Mouse (Mus musculus): ENCODE measurements around the gene Fhl1. TPM values are rescaled to one million over a fixed set of nuclear protein-coding genes. Genes with fewer than 3 reads are reported as not detected.

Gene Fhl1
- polyA plus RNA-seq, 1 experiment from 2014 or later = 38.8 TPM

DNA sequence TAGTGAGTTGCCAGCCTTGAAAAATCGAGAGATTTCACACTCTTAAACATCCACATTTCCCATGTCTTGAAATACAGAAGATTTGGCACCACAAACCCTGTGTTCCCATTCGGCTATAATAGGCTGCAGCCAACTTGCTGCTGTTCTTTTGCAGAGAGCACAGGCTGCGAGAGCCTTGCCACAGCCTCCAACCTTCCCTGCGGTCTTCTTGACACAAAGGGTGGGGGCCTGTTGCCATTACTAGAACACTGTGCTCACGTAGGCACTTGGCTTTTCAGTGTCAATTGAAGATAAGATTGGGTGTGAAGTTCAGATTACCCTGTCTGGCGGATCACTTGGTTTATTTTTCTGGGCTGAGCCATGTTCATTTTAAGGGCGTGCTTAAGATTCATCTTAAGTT, 24.8 kb downstream of the Fhl1 start:
- DNase-seq (ENCODE audit: low spot score) (no peak), ATAC-seq (replicated peaks; ENCODE audit: low FRiP score, low TSS enrichment, low read depth) (no peak)
- Histone ChIP-seq H3K27me3 (replicated peaks; ENCODE audit: control insufficient read depth, insufficient read depth, low read length) (no peaks in the 10 kb centered on the region), H3K27ac (ENCODE audit: low read depth) (no peak overlapping the region), H3K9me3 (ENCODE audit: control insufficient read depth, low read length) (no peaks in the 10 kb centered on the region), H3K4me1 (replicated peaks; ENCODE audit: control insufficient read depth, insufficient read depth, low read length) (no peaks in the 10 kb centered on the region), H3K4me2 (ENCODE audit: low read length) (no peak overlapping the region), H3K4me3 (ENCODE audit: low read depth, low read length) (no peak overlapping the region), H3K36me3 (ENCODE audit: control insufficient read depth, insufficient read depth, low read length) (no peaks in the 10 kb centered on the region), H3K9ac (ENCODE audit: low read length) (no peak overlapping the region)
- 71% methylated on average over 7 of the region's 7 CpGs for WGBS

DNA sequence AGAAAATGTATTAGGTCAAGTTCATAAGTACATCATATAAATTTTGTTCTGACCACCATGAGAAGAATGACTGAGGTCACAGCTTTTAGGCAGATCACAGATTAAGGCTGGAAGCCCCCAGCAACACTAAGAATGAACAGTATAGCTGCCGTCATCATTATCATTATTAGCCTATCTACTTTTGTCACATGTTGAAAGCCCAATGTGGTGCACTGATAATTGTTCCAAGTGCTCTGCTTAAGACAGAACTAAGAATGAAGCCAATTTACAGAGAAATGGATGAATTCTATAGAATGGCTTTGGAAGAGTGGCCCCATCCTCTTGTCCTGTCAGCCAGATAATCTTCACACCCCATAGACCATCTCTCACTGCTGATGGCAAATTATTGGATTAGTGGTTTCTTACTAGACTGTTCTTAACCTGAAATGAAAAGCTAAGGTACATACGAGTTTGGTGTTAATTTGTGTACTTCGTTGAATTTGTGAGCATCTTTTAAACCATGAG, 28.7 kb downstream of the Fhl1 start:
- Histone ChIP-seq H3K9me3 (ENCODE audit: control insufficient read depth, low read length) (no peaks in the 10 kb centered on the region), H3K4me3 (ENCODE audit: low read depth, low read length) (no peak overlapping the region), H3K4me2 (ENCODE audit: low read length) (no peak overlapping the region), H3K27me3 (replicated peaks; ENCODE audit: control insufficient read depth, insufficient read depth, low read length) (no peaks in the 10 kb centered on the region), H3K27ac (ENCODE audit: low read depth) (no peak overlapping the region), H3K36me3 (ENCODE audit: control insufficient read depth, insufficient read depth, low read length) (no peaks in the 10 kb centered on the region), H3K4me1 (replicated peaks; ENCODE audit: control insufficient read depth, insufficient read depth, low read length) (no peaks in the 10 kb centered on the region), H3K9ac (ENCODE audit: low read length) (no peak overlapping the region)
- WGBS = 86% methylated on average over 3 of the region's 3 CpGs
- DNase-seq (ENCODE audit: low spot score) (no peak), ATAC-seq (replicated peaks; ENCODE audit: low FRiP score, low TSS enrichment, low read depth) (no peak)

DNA sequence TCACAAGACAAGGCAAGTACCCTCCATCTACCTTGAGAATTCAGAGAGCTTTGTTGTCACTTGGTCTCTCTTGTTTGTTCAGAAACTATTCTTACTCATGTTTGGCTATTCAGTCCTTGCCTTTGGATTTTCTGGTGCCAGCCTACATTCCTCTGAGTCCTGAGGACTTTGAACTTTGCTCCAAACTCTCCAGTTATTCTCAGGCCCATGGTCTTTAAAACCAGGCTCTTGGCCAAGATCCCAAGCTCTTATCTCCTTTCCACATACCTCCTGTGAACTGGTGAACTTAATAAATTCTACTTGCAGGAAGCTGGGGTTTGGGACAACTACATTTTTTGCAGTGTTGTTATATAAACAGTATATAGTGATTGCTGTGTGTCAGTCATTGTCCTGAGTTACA, 38.3 kb downstream of the Fhl1 start:
- no peaks in the 10 kb centered on the region for H3K27me3 ChIP-seq (replicated peaks; ENCODE audit: control insufficient read depth, insufficient read depth, low read length)
- no peak for ATAC-seq (replicated peaks; ENCODE audit: low FRiP score, low TSS enrichment, low read depth)
- no peak overlapping the region for H3K27ac ChIP-seq (ENCODE audit: low read depth)

DNA sequence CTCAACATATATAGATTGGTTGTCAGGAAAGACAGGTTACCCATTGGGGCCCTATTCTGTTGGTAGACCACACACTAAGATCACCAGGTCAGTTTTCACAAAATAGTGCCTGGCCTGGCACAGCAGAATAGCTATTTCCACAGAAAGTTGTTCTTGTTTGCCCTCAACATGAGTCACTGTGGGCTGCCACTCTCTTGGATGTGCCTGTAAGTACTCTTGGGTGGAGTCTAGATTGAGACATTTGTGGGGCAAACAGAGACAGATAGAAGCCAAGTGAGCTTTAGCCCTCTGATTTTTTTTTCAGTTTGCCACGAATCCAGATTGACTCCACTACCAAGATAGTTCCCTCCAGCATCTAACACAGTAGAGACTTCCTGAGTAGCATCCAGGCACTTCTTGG, 40.2 kb downstream of the Fhl1 start:
- ATAC-seq (replicated peaks; ENCODE audit: low FRiP score, low TSS enrichment, low read depth) = no peak
- no peaks in the 10 kb centered on the region for H3K27me3 ChIP-seq (replicated peaks; ENCODE audit: control insufficient read depth, insufficient read depth, low read length)
- no peak for DNase-seq (ENCODE audit: low spot score)
- no peaks in the 10 kb centered on the region for H3K36me3 ChIP-seq (ENCODE audit: control insufficient read depth, insufficient read depth, low read length)
- no peak overlapping the region for H3K27ac ChIP-seq (ENCODE audit: low read depth)
- H3K9me3 ChIP-seq (ENCODE audit: control insufficient read depth, low read length) = no peaks in the 10 kb centered on the region
- no peak overlapping the region for H3K4me3 ChIP-seq (ENCODE audit: low read depth, low read length)
- H3K9ac ChIP-seq (ENCODE audit: low read length) = no peak overlapping the region
- WGBS = 64% methylated on average over 1 of the region's 1 CpGs
- no peak overlapping the region for H3K4me2 ChIP-seq (ENCODE audit: low read length)
- H3K4me1 ChIP-seq (replicated peaks; ENCODE audit: control insufficient read depth, insufficient read depth, low read length) = no peaks in the 10 kb centered on the region

More for the DNA sequence above, 38.3 kb downstream of the Fhl1 start:
- Histone ChIP-seq H3K4me1 (replicated peaks; ENCODE audit: control insufficient read depth, insufficient read depth, low read length) (no peaks in the 10 kb centered on the region), H3K9me3 (ENCODE audit: control insufficient read depth, low read length) (no peaks in the 10 kb centered on the region), H3K4me3 (ENCODE audit: low read depth, low read length) (no peak overlapping the region), H3K4me2 (ENCODE audit: low read length) (no peak overlapping the region), H3K9ac (ENCODE audit: low read length) (no peak overlapping the region), H3K36me3 (ENCODE audit: control insufficient read depth, insufficient read depth, low read length) (no peaks in the 10 kb centered on the region)
- no peak for DNase-seq (ENCODE audit: low spot score)

DNA sequence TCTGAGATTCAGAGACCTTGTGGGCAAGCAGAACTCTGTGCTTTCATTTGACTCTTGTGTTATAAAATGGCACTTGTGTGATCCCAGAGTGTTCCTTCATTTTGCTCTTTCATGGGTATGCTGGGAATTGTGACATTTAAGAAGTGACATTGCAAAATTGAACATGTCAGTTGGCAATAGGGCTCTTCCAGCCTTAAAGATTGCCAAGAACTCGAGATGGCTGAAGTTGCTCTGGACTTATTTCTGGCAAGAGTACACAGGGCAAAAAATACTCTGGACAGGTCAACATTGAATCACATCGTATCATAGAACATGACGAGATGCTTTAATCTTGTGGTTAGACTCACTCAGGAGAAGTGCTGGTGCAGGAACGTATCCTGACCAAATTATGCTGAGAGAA, 41.7 kb downstream of the Fhl1 start:
- 93% methylated on average over 4 of the region's 4 CpGs for WGBS
- Histone ChIP-seq H3K4me1 (replicated peaks; ENCODE audit: control insufficient read depth, insufficient read depth, low read length) (no peaks in the 10 kb centered on the region), H3K36me3 (ENCODE audit: control insufficient read depth, insufficient read depth, low read length) (no peaks in the 10 kb centered on the region), H3K4me3 (ENCODE audit: low read depth, low read length) (no peak overlapping the region), H3K27me3 (replicated peaks; ENCODE audit: control insufficient read depth, insufficient read depth, low read length) (no peaks in the 10 kb centered on the region), H3K4me2 (ENCODE audit: low read length) (no peak overlapping the region), H3K9me3 (ENCODE audit: control insufficient read depth, low read length) (no peaks in the 10 kb centered on the region), H3K27ac (ENCODE audit: low read depth) (no peak overlapping the region), H3K9ac (ENCODE audit: low read length) (no peak overlapping the region)
- DNase-seq (ENCODE audit: low spot score) = no peak
- no peak for ATAC-seq (replicated peaks; ENCODE audit: low FRiP score, low TSS enrichment, low read depth)

DNA sequence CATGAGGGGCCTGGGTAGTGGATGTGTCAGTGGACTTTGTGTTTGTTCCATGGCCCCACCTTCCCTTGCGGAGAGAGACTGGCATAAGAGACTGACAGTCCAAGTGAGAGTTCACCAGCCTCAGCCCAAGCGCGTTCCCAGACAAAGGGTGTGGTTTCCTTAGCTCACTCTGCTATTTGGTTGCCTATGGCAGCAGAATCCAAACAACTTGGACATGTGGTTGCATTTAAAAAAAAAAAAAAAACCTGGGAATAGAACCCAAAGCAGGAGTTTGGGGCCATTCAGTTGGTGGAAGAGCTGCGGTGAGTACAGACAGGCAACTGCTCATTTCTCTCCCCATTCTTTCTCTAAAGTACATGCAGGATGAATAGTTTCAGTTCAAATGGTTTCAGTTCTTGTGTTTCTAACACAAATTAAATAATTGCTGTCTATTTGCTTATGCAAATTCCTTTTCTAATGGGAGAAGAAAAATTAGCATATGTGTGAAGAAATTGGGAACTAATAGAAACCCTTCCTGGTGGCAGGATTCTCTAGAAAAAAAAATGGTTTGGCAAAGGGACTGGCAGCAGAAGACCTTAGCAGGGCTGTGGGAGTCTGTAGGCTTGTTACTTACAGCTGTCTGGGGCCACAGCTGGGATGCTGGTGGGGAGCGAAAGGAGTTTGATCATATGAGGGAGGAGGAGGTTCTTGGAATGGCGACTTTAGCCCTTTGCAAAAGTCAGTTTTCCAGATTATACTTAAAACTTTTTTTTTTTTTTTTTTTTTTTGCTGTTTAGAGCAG, 54.9 kb downstream of the Fhl1 start:
- Histone ChIP-seq H3K9ac (ENCODE audit: low read length) (no peak overlapping the region), H3K4me2 (ENCODE audit: low read length) (no peak overlapping the region), H3K4me3 (ENCODE audit: low read depth, low read length) (no peak overlapping the region), H3K4me1 (replicated peaks; ENCODE audit: control insufficient read depth, insufficient read depth, low read length) (no peaks in the 10 kb centered on the region), H3K9me3 (ENCODE audit: control insufficient read depth, low read length) (no peaks in the 10 kb centered on the region), H3K36me3 (ENCODE audit: control insufficient read depth, insufficient read depth, low read length) (no peaks in the 10 kb centered on the region), H3K27me3 (replicated peaks; ENCODE audit: control insufficient read depth, insufficient read depth, low read length) (no peaks in the 10 kb centered on the region), H3K27ac (ENCODE audit: low read depth) (no peak overlapping the region)
- 73% methylated on average over 6 of the region's 6 CpGs for WGBS
- DNase-seq (ENCODE audit: low spot score) (no peak), ATAC-seq (replicated peaks; ENCODE audit: low FRiP score, low TSS enrichment, low read depth) (no peak)

DNA sequence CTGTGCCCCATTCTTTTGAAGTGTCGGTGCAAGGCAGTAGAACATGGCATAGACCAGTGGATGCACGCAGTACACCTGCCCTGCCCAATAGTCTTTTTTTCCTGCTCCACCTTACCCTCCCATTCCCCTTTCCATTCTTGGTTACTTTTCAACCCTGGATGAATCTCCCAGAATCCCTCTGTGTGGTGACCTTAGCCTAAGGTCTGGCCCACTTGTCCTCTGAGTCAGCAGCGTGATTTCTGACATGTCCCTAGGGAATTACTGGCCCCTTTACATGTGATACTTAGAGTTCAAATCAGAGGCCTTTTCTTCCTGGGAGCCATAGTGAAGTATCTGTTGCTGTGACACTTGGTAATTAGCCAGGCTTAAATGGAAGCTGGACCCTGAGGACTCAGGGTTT, 55.9 kb downstream of the Fhl1 start:
- DNase-seq (ENCODE audit: low spot score) (no peak), ATAC-seq (replicated peaks; ENCODE audit: low FRiP score, low TSS enrichment, low read depth) (no peak)
- Histone ChIP-seq H3K36me3 (ENCODE audit: control insufficient read depth, insufficient read depth, low read length) (no peaks in the 10 kb centered on the region), H3K4me2 (ENCODE audit: low read length) (no peak overlapping the region), H3K27me3 (replicated peaks; ENCODE audit: control insufficient read depth, insufficient read depth, low read length) (no peaks in the 10 kb centered on the region), H3K9me3 (ENCODE audit: control insufficient read depth, low read length) (no peaks in the 10 kb centered on the region), H3K9ac (ENCODE audit: low read length) (no peak overlapping the region), H3K27ac (ENCODE audit: low read depth) (no peak overlapping the region), H3K4me3 (ENCODE audit: low read depth, low read length) (no peak overlapping the region), H3K4me1 (replicated peaks; ENCODE audit: control insufficient read depth, insufficient read depth, low read length) (no peaks in the 10 kb centered on the region)
- WGBS = 92% methylated on average over 3 of the region's 3 CpGs

DNA sequence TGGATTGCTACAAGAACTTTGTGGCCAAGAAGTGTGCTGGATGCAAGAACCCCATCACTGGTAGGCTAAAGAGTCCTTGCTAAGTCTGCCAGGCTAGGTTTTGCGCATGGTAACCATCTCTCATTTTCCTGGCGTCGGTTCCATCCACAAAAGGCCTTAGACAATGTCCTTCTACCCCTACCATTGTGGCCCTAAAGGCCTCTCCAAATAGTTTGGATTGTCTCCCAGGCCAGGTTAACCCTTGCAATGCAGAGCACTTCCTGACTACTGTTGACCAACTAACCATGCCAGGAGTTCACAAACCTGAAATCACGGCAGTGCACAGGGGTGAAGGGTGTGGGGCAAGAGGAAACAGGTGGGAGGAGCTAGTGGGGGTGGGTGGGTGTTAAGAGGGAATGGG, 59.0 kb downstream of the Fhl1 start:
- Histone ChIP-seq H3K27me3 (replicated peaks; ENCODE audit: control insufficient read depth, insufficient read depth, low read length) (no peaks in the 10 kb centered on the region), H3K36me3 (ENCODE audit: control insufficient read depth, insufficient read depth, low read length) (no peaks in the 10 kb centered on the region), H3K9me3 (ENCODE audit: control insufficient read depth, low read length) (no peaks in the 10 kb centered on the region), H3K4me3 (ENCODE audit: low read depth, low read length) (no peak overlapping the region), H3K9ac (ENCODE audit: low read length) (no peak overlapping the region), H3K4me2 (ENCODE audit: low read length) (no peak overlapping the region), H3K4me1 (replicated peaks; ENCODE audit: control insufficient read depth, insufficient read depth, low read length) (no peaks in the 10 kb centered on the region), H3K27ac (ENCODE audit: low read depth) (no peak overlapping the region)
- DNase-seq (ENCODE audit: low spot score) = no peak
- ATAC-seq (replicated peaks; ENCODE audit: low FRiP score, low TSS enrichment, low read depth) = no peak
- WGBS = 84% methylated on average over 4 of the region's 4 CpGs

DNA sequence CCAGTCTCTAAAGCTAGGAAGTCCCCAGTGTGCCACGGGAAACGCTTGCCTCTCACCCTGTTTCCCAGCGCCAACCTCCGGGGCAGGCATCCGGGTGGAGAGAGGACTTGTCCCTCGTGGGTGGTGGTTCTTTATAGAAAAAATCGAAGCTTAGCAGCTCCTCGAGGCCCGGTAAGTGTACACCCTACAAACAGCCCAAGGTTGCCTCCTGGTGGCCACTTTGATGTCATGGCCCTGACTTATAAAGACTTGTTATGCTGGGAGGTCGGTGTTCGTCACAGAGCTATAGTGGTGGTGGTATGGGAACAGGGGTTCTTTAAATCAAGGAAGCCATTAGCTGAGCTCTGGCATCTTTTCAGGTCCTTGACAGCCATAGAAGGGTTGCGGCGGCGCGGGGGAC, 59.7 kb downstream of the Fhl1 start:
- Histone ChIP-seq H3K9ac (ENCODE audit: low read length) (no peak overlapping the region), H3K4me3 (ENCODE audit: low read depth, low read length) (no peak overlapping the region), H3K27ac (ENCODE audit: low read depth) (no peak overlapping the region), H3K36me3 (ENCODE audit: control insufficient read depth, insufficient read depth, low read length) (no peaks in the 10 kb centered on the region), H3K4me1 (replicated peaks; ENCODE audit: control insufficient read depth, insufficient read depth, low read length) (no peaks in the 10 kb centered on the region), H3K9me3 (ENCODE audit: control insufficient read depth, low read length) (no peaks in the 10 kb centered on the region), H3K27me3 (replicated peaks; ENCODE audit: control insufficient read depth, insufficient read depth, low read length) (no peaks in the 10 kb centered on the region), H3K4me2 (ENCODE audit: low read length) (no peak overlapping the region)
- DNase-seq (ENCODE audit: low spot score) = peak; percentile 62
- WGBS = 53% methylated on average over 15 of the region's 15 CpGs
- ATAC-seq (replicated peaks; ENCODE audit: low FRiP score, low TSS enrichment, low read depth) = no peak

Measured in intestine, embryonic 14.5 days (tissue).